Mouse (Mus musculus) splenic B cell, adult 2 months (primary cell): Measurements from ENCODE around the gene Ubiad1.
A peak's percentile ranks its signal among the peaks of the same experiment; 100 is the strongest.

ENCODE experiments used
- DNase-seq: peaks from one replicate; pipeline ENCODE4 v3.0.0-alpha.2; 2011; ENCODE audit warnings: low read depth, low spot score
- H3K27me3 ChIP-seq: 2 replicates; pipeline ENCODE4 v1.6.1; 2012; ENCODE audit warnings: mild to moderate bottlenecking, low read length, moderate library complexity, mixed read lengths; ENCODE audit not compliant: control insufficient read depth, poor library complexity, insufficient read depth, severe bottlenecking
- H3K36me3 ChIP-seq: 2 replicates; pipeline ENCODE4 v1.6.1; 2012; ENCODE audit warnings: mild to moderate bottlenecking, low read length, moderate library complexity, mixed read lengths; ENCODE audit not compliant: control insufficient read depth, poor library complexity, insufficient read depth, severe bottlenecking

The Ubiad1 gene

DNA sequence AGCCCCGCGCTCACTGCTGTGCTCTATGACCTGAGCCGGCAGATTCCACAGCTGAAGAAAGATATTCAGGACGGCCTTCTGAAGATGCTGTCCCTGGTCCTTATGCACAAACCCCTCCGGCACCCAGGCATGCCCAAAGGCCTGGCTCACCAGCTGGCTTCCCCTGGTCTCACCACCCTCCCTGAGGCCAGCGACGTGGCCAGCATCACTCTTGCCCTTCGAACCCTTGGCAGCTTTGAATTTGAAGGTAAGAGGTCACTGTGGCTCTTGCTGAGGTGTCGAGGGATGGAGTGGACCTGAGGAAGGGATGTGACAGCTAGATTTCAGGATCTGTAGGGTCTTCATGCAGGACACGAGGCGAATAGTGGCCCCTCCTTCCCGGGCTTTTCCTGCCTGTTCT lies 19.7 kb upstream of the Ubiad1 start:
- peaks cover 11% of the 10 kb centered on the region for H3K36me3 ChIP-seq
- H3K27me3 ChIP-seq, result no peaks in the 10 kb centered on the region
- no peak for DNase-seq

DNA sequence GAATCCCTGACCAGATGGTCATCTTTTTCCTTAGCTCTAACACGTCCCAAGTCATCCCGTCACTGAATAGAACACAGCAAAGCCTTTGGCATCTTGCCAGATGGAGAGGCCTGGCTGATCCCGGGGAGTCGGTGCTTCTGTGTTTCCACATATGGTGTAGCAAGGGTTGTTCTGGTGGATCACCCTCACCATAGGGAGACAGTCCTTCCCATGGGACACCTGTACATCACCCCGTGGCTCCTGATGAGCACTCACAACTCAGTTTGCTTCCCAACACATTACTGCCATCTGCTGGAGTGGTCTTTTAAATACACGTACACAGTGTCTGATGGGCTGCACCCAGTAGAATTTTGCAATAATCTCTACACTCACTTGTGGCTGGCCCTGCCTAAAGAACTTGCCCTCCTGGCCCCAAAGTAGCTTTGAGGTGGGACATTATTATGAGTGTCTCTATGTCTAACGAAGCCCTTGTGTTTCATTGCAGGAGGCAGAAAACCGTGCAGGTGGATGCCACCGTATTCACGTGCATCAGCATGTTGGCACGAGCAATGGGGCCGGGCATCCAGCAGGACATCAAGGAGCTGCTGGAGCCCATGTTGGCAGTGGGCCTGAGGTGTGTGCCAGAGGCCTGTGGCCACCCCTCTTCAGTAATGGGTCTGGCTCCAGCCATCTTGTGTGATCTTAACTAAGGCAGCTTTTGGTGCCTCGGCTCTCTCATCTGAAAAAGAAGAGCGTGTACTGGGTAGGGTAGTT lies 18.8 kb upstream of the Ubiad1 start:
- Histone ChIP-seq H3K36me3 (peaks cover 7% of the 10 kb centered on the region), H3K27me3 (no peaks in the 10 kb centered on the region)
- DNase-seq, result peak; percentile 38

DNA sequence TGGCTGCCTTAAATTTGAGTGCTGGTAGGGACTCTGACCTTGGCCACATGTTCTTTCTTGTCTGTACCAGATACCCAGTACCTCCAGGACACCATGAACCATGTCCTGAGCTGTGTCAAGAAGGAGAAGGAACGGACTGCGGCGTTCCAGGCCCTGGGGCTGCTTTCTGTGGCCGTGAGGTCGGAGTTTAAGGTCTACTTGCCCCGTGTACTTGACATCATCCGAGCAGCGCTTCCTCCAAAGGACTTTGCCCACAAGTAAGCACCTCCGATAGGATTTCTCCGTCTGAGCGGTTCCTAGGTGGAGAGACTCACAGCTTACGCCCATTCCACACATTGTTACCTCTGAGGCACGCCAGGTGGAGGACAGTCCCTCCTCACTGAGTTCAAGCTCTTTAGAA lies 18.1 kb upstream of the Ubiad1 start:
- peaks cover 7% of the 10 kb centered on the region for H3K36me3 ChIP-seq
- no peak for DNase-seq

DNA sequence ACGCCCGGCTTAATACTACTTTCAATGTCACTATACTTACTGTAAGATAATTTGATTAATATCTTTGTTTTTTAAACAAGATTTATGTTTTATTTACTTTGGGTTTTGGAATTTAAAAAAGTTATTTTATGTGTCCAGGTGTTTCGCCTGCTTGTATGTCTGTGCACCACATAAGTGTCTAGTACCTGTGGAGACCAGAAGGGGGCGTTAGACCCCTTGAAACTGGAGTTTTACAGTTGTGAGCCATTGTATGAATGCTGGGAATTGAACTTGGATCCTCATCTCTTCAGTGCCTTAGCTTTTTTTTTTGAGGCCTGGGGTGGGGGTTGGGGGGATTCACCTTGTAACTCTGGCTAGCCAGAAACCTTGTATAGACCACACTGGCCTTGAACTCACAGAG lies 17.2 kb upstream of the Ubiad1 start:
- no peaks in the 10 kb centered on the region for H3K27me3 ChIP-seq
- peaks cover 7% of the 10 kb centered on the region for H3K36me3 ChIP-seq
- peak; percentile 24 for DNase-seq

More for the DNA sequence above, 18.1 kb upstream of the Ubiad1 start:
- no peaks in the 10 kb centered on the region for H3K27me3 ChIP-seq

DNA sequence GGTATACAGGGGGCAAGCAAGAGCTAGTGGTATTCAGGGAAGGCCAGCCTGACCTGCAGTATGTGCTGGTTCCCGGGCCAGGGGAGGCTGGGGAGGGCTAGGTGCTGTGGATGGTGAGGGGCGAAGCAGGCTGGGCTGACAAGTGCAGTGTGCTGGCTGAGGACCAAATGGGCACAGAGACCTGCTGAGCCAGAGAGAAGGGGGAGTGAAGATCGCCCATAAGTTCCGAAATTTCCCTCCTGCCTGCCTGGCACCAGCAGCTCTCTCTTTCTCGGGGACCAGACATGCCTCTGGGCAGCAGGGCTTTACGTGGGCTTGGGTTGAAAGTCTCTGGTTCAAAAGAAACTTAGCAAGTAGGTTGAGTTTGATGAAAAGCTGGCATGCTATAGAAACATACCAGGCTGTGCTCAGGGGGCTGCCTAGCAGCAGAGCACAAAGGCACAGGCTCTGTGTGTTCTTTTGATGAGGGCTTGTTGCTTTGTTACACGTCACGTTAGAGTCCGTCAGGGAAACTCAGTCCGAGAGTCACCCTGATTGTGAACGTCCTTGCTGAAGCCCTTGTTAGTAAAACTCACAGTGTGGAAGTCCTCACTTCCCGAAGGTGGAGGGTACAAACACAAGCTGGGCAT lies 16.2 kb upstream of the Ubiad1 start:
- H3K27me3 ChIP-seq, result no peaks in the 10 kb centered on the region
- DNase-seq, result no peak
- H3K36me3 ChIP-seq, result peaks cover 7% of the 10 kb centered on the region

DNA sequence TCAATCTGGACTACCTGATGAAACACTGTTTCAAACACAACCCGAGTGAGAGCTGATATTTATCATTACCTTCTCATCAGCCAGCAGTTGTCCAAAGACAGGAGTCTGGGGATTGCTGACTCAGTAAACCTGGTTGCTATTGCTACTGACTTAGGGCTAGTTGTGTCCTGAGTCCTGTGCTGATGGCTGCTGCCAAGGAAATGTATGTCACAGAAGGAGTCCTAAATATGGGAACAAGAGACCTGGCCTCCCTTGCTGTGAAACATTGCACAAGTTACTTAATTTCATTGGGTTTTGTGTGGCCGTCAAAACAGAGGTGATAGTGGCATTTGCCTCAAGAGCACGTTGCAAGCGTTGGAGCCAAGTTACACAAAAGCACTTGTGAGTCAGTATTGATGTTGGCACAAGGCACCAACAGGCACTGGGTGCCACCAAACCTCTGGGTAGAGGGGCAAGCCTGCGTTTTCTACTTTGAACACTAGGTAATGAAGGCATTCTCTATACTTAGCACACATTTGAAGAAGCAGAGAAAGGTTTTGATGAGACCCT lies 11.0 kb upstream of the Ubiad1 start:
- H3K27me3 ChIP-seq, result no peaks in the 10 kb centered on the region
- DNase-seq, result no peak
- H3K36me3 ChIP-seq, result peaks cover 4% of the 10 kb centered on the region

DNA sequence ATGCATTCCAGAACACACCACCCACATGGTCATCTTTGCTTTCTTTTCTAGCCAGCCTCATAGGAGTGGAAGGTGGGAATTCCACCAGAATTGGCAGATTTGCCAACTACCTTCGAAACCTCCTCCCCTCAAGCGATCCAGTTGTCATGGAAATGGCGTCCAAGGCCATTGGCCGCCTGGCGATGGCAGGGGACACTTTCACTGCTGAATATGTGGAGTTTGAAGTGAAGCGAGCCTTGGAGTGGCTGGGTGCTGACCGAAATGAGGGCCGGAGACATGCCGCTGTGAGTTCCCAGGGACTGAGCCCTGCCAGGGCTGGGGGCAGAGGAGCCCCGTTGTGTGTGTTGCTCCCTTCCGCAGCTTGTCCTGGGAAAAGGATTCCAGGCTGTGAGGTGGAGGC lies 9.1 kb upstream of the Ubiad1 start:
- H3K36me3 ChIP-seq, result peaks cover 2% of the 10 kb centered on the region; the same call in 1 of the 2 replicates
- H3K27me3 ChIP-seq, result no peaks in the 10 kb centered on the region
- DNase-seq, result no peak

DNA sequence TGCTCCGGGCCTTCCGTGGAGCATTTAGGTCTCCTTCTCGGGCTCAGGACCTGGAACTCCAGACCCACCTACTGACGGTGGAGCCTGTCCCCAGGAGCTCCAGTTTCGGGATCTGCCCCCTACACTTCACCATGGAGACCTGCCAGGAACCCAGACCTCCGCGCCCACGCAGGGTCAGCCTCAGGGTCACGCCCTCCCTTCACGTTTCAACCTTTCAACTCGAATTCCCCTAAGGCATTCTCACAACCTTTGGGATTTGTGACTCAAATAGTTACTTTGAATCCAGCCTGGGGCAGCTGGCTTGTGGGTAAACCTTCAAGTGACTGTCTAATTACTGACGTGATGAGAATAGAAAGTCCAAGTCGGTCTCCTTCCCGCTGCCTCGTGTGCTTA lies 4.3 kb upstream of the Ubiad1 start:
- H3K36me3 ChIP-seq, result peaks cover under 1% of the 10 kb centered on the region; the same call in 1 of the 2 replicates
- no peaks in the 10 kb centered on the region for H3K27me3 ChIP-seq
- DNase-seq, result peak; percentile 51

DNA sequence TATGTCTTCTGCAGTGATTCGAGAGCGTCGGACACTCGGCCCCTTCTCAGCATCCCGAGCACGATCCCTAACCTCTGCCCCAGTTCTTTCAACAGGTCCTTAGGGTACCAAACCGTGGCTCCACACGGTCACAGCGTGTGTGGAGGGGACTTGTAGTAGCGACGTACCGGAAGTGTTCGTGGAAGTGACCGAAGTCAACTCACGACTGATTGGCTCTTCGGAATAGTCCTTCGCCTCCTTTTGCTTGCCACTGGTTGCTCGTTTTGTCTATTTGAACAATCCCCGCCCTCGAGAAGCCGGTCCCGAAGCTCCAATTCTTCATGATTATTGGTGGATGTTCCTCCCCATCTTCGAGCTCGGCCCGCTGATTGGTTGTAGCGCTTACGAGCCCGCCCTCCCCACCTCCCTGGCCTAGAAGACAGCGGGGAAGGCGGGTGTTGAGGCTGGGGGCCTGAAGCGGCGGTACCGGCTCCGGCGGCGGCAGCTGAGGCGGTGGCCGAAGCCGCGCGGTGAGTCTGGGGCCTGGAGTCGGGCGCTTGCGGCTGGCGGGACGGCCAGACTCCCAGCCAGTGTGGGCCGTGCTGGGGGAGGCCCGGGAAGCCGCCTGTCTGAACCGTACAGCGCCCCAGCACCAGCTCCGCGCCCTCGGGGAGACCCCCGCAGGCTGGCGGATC lies 3.7 kb upstream of the Ubiad1 start, which contains the start of gene Mtor:
TSS of gene Mtor (plus strand) at position 433 of the 674 bp plus-strand sequence.
- H3K36me3 ChIP-seq, result no peaks in the 10 kb centered on the region
- DNase-seq, result peak; percentile 98
- H3K27me3 ChIP-seq, result no peaks in the 10 kb centered on the region

DNA sequence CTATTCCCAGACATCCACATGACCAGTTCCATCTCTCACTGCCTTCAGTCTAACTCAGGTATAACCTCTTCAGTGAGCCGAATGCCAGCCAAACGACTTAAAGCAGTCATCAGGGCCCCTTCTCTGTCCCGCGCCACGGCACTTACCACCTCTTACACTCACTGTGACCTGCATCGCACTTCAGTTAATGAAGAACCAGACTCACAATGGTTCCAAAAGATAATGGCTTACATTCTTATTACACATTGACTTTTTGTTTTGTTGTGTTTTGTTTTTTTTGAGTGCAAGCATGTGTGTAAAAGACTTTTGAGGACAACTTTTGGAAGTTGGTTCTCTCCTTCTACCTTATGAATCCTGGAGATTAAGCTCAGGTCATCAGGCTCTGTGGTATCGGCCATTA lies 2.0 kb downstream of the Ubiad1 start:
- Histone ChIP-seq H3K36me3 (no peaks in the 10 kb centered on the region), H3K27me3 (no peaks in the 10 kb centered on the region)
- no peak for DNase-seq

DNA sequence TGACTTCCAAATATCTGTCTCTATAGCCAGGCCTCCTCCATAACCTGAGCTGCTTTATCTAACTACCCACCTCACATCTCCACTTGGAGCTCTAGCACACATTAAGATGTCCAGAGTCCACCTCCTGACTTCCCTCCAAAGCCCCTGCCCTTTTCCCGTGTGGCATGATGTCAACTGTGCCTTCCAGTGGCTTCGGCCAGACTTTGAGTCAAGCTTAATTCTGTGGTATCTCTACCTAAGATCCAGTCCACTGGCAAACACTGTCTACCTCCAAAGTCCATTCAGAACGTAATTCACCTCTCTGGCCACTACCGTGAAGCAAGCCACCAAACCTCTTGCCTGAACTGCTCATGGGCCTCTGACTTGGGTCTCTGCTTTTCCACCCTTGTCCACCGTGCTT lies 2.6 kb downstream of the Ubiad1 start:
- H3K36me3 ChIP-seq, result no peaks in the 10 kb centered on the region
- no peak for DNase-seq
- H3K27me3 ChIP-seq, result no peaks in the 10 kb centered on the region

DNA sequence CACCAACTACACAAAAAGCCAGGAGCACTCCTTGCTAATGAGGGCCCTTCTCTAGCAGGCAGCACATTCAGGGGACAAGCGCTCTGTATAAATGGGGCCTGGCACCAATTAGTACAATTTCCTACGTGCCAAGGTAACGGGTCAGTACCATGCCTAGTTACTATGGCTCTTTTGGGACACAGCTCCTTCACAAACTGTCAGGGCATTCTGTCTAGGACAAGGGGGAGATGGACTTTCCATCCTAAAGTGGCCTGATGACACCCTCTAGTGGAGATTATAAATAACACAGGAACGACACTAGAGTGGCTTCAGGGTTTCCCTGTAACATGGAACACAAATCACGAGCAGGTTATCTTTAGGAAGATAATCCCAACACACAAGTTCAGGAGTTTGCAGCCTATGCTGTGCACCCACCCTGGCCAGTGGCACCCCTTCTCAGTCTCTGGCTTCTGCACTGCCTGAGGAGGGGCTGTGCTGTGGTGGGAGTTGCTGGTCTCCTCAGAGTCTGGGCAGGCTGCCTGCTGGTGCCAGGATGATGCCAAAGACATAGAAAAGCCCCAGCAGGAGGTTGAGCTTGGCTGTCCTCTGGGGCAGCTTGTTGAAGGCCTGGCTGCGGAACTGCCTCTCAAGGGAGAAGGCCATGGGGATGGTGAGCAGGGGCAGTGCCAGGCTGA lies 8.8 kb downstream of the Ubiad1 start:
- Histone ChIP-seq H3K36me3 (peaks cover 1% of the 10 kb centered on the region; the same call in 1 of the 2 replicates), H3K27me3 (no peaks in the 10 kb centered on the region)
- no peak for DNase-seq

DNA sequence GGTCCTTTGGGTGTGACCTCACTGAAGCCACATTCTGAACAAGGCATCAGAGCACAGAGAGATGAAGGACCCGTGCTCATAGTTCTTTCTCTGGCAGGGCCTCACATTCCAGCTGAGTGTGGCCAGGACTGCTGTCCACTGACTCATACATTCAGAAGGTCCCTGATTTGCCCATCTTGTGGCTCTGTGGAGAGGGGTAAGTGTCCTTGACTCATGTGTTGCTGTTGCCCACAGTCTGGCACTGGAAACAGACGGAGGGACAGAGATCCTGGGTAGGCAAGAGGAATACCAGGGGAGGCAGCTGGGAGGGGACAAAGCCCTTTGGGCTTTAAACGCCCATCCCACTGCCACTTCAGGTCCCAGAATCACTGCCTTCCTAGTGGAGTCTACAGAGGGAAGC lies 9.5 kb downstream of the Ubiad1 start:
- no peaks in the 10 kb centered on the region for H3K27me3 ChIP-seq
- H3K36me3 ChIP-seq, result peaks cover 1% of the 10 kb centered on the region; the same call in 1 of the 2 replicates
- DNase-seq, result no peak

DNA sequence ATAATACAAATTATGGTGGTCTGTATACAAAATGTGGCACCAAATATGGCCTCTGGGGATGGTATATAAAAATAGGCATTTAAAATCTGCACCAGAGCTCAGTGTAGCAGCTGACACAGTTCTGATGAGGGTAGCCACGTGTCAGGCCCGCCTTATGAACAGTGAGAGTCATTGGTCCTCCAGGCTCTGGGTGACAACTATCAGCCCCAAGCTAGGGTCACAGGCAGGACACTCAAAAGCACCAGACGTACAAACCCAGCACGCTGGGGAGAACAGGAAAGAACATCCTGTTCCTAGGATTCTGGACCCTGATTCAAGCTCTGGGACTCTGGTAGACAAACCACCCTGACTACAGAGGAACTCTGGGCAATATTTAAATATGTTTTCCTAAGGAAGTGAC lies 10.0 kb downstream of the Ubiad1 start:
- H3K27me3 ChIP-seq, result no peaks in the 10 kb centered on the region
- peaks cover 1% of the 10 kb centered on the region; the same call in 1 of the 2 replicates for H3K36me3 ChIP-seq
- no peak for DNase-seq
